Mouse (Mus musculus) kidney, embryonic 15.5 days (tissue): ENCODE measurements around the gene Dnhd1. TPM values are rescaled to one million over a fixed set of nuclear protein-coding genes. Genes with fewer than 3 reads are reported as not detected.

Experiments
- ATAC-seq: fragments of 200-750 bp; cut with Nextera tagmentation; replicated peaks from 2 replicates; pipeline ENCODE4 v1.8.0; 2017; ENCODE audit warnings: moderate TSS enrichment; ENCODE audit not compliant: low FRiP score
- H3K27ac ChIP-seq: fragments of 300-500 bp; sonication (generic); 2 replicates; pipeline ENCODE4 v1.5.1; 2015; ENCODE audit warnings: mild to moderate bottlenecking, inconsistent platforms
- H3K27me3 ChIP-seq: fragments of 300-500 bp; sonication (generic); 2 replicates; pipeline ENCODE4 v1.6.1; 2015; ENCODE audit warnings: inconsistent platforms
- H3K36me3 ChIP-seq: fragments of 300-500 bp; sonication (generic); 2 replicates; pipeline ENCODE4 v1.6.1; 2015; ENCODE audit warnings: inconsistent platforms
- H3K4me1 ChIP-seq: fragments of 300-500 bp; sonication (generic); 2 replicates; pipeline ENCODE4 v1.6.1; 2015; ENCODE audit warnings: inconsistent platforms
- H3K4me2 ChIP-seq: fragments of 300-500 bp; sonication (generic); 2 replicates; pipeline ENCODE4 v1.6.1; 2015; ENCODE audit warnings: moderate library complexity, mild to moderate bottlenecking, inconsistent platforms
- H3K4me3 ChIP-seq: fragments of 300-500 bp; sonication (generic); replicated peaks from 2 replicates; pipeline ENCODE4 v1.5.1; 2015; ENCODE audit warnings: mild to moderate bottlenecking, inconsistent platforms
- H3K9ac ChIP-seq: fragments of 300-500 bp; sonication (generic); 2 replicates; pipeline ENCODE4 v1.6.1; 2015; ENCODE audit warnings: mild to moderate bottlenecking, inconsistent platforms
- H3K9me3 ChIP-seq: fragments of 300-500 bp; sonication (generic); replicated peaks from 2 replicates; pipeline ENCODE4 v1.6.1; 2016; ENCODE audit warnings: inconsistent platforms
- WGBS: fragments of 180-500 bp; shearing (Covaris S2); methylation state at CpG from one replicate; pipeline ENCODE4 v1.1.7; 2015; ENCODE audit warnings: mixed read lengths; 5-methylcytosine and 5-hydroxymethylcytosine counted together
- polyA plus RNA-seq: library from polyadenylated mRNA; unstranded; fragments of >200 nt; fragmentation: Nextera tagmentation; extraction: Ambion mirVana; gene quantifications from 2 replicates; pipeline ENCODE4 v1.2.1, GENCODE M21; 2015

Gene Dnhd1
- polyA plus RNA-seq, 1 experiment from 2014 or later = 1.9 TPM

DNA sequence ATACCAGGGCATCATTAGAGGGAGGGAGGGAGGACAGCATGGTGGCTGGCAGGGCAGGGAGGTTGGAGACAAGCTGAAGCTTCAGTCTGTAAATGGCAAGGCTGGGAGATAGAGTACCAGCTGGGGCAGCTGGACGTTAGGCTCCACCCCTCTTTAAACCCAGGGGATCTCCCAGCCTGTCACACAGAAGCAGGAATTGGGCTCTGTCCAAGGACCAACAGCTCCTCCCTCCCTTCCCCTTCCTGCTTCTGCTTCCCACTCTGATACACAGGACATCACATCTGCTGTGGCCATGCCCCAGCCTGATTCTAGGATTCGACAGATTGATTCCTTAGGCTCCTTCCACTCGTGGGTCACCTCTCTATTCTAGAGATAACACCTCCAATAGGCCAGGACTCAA lies 22.0 kb upstream of the Dnhd1 start:
- Histone ChIP-seq H3K27me3 (no peaks in the 10 kb centered on the region), H3K4me2 (peak overlapping the region; percentile 9; the same call in 1 of the 2 replicates), H3K9me3 (no peaks in the 10 kb centered on the region), H3K27ac (peak overlapping the region; percentile 64), H3K4me3 (no peak overlapping the region), H3K9ac (no peak overlapping the region), H3K36me3 (peaks cover 18% of the 10 kb centered on the region), H3K4me1 (peaks cover 24% of the 10 kb centered on the region)
- 22% methylated on average over 3 of the region's 3 CpGs for WGBS
- peak; percentile 27; the same call in 1 of the 2 replicates for ATAC-seq

DNA sequence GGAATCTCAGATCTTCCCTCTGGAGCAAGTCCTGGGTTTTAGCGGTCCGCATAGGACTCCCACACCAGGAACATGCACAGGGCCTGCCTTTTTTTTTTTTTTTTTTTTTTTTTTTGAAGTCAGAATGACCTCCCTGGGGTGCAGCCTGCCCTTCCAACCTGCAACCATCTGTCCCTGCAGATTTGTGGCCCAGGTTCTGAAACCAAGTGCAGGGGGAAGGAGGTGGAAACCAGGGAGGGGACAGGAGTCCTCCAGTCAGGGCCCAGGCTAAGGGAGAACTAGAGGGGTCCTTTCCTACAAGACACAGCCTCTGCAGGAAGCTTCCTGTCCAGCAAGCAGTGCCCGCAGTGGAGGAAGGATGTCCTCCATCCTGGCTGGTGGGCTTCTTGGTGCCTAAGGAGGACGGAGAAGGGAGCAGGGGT lies 18.1 kb upstream of the Dnhd1 start:
- WGBS = 11% methylated on average over 4 of the region's 4 CpGs
- Histone ChIP-seq H3K4me2 (peak overlapping the region; percentile 83), H3K4me1 (peaks cover 33% of the 10 kb centered on the region), H3K9me3 (no peaks in the 10 kb centered on the region), H3K27me3 (no peaks in the 10 kb centered on the region), H3K4me3 (peak overlapping the region; percentile 91), H3K9ac (peak overlapping the region; percentile 87), H3K27ac (peak overlapping the region; percentile 65; the same call in 1 of the 2 replicates), H3K36me3 (peaks cover 23% of the 10 kb centered on the region)
- no peak; the same call in 1 of the 2 replicates for ATAC-seq

DNA sequence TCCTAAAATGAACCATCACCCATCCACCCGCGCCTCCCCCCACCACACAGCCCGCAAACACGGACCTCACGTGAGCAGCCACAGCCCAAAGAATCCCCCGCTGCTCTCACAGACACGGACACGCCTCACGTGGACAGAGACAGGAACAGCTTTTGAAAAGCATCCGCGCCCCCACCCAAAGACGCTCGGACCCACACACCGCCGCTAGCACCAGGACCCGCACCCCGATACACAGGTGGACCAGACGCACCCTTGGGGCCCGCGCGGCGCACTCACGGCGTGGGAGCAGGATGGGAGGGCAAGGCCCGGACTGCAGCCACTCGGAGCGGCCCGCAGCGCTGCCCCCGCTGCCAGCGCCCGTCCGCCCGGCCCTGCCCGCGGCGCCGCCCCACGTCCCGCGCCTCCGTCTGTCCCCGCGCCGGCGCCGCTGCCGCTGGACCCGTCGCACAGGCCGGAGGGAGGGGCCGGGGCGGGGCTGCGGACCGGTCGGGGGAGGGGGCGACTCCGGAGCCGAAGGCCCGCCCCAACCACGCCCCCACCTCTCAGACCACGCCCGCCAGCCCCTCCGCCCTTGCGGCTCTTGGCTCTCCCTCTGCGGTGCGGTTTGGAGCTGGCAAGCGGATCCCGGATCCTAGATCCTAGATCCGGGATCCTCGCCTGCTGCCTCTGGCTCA lies 17.4 kb upstream of the Dnhd1 start, which contains the start of gene Trim3:
Trim3 (minus strand) TSS at position 445 of the 674 bp plus-strand sequence.
- Histone ChIP-seq H3K4me2 (peak within 1 kb of the TSS; percentile 83), H3K27me3 (no peaks in the 10 kb centered on the region), H3K9ac (peak within 1 kb of the TSS; percentile 87), H3K9me3 (no peaks in the 10 kb centered on the region), H3K36me3 (peaks cover 30% of the 10 kb centered on the region), H3K4me3 (peak within 1 kb of the TSS; percentile 91), H3K27ac (peak within 1 kb of the TSS; percentile 74), H3K4me1 (peaks cover 32% of the 10 kb centered on the region)
- WGBS = 2% methylated on average over 60 of the region's 71 CpGs
- peak; percentile 93 for ATAC-seq

DNA sequence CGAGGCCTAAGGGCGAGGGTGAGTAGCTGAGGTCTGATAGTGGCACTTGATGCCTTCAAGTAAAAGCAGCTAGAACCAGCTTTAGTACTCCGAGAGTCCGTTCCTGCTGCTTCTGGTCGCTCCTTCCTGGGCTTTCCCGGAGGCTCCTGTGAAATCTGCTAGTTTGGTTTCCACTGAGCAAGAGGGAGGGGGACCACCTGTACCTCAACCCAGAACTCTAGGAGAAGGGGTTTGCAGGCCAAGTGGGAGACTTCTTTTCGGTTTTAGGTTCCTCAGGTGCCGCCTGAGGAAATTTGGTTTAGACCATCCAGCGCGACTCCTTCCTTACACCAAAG lies 16.9 kb upstream of the Dnhd1 start:
- H3K9ac ChIP-seq = peak overlapping the region; percentile 87
- H3K9me3 ChIP-seq = no peaks in the 10 kb centered on the region
- H3K4me1 ChIP-seq = peaks cover 30% of the 10 kb centered on the region
- peak overlapping the region; percentile 83 for H3K4me2 ChIP-seq
- peak overlapping the region; percentile 74 for H3K27ac ChIP-seq
- H3K36me3 ChIP-seq = peaks cover 33% of the 10 kb centered on the region
- no peaks in the 10 kb centered on the region for H3K27me3 ChIP-seq
- WGBS = 4% methylated on average over 10 of the region's 10 CpGs
- no peak for ATAC-seq
- peak overlapping the region; percentile 91 for H3K4me3 ChIP-seq

DNA sequence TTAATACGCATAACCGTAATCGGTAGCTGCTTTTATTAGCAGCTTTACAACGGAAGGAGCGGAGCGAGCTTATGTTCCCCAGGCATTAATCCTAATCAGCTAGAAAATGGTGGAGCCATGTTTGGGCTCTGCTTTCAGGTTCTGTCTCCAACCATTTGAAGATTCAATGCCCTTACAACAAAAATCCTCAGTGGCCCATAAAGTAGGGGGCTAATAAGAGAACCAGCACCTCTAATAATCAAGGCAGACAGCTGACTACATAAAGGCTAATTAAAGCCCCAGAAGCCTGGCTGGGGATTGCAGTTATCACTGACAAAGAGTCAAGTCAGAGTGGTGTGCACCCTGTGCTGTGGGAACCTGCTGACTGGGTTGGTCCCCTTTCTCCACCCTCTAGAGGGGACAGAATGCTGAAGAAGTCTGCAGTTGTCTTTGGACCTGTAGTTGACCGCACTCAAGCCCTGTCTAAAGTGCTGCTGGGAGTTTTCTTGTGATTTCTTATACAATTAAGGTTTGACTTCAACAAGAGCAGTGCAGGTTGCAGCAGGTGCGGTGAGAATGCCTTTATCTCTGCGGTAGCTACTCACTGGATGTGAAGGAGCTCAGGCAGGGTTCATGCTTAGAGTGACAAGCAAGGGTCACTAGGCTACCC lies 16.2 kb upstream of the Dnhd1 start:
- WGBS = 54% methylated on average over 9 of the region's 9 CpGs
- Histone ChIP-seq H3K4me3 (peak overlapping the region; percentile 91), H3K4me2 (peak overlapping the region; percentile 83), H3K9ac (peak overlapping the region; percentile 87), H3K36me3 (peaks cover 33% of the 10 kb centered on the region), H3K9me3 (no peaks in the 10 kb centered on the region), H3K27me3 (no peaks in the 10 kb centered on the region), H3K4me1 (peaks cover 29% of the 10 kb centered on the region), H3K27ac (no peak overlapping the region)
- no peak for ATAC-seq

DNA sequence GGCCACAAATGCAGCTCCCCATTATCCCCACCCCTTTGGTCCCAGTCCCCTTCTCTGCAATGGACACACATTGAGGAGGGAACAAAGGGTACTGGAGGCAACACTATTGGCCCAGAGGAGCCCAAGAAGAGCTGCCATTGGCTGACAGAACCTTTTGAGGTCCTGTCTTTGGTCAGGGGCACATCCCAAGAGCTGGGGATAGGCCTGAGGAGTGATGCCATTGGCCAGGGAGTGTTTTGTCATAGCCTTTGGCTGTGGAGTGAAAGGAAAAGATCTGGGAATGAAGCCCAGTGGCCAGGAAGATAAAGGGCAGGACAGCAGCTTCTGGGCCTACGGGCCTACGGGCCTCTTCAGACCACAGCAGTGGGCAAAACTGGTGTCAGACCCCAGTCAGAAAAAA lies 14.9 kb upstream of the Dnhd1 start:
- Histone ChIP-seq H3K36me3 (peaks cover 33% of the 10 kb centered on the region), H3K27ac (no peak overlapping the region), H3K4me1 (peaks cover 30% of the 10 kb centered on the region), H3K9ac (no peak overlapping the region), H3K27me3 (no peaks in the 10 kb centered on the region), H3K4me2 (no peak overlapping the region), H3K4me3 (no peak overlapping the region), H3K9me3 (no peaks in the 10 kb centered on the region)
- ATAC-seq = no peak
- WGBS = 91% methylated on average over 2 of the region's 2 CpGs

DNA sequence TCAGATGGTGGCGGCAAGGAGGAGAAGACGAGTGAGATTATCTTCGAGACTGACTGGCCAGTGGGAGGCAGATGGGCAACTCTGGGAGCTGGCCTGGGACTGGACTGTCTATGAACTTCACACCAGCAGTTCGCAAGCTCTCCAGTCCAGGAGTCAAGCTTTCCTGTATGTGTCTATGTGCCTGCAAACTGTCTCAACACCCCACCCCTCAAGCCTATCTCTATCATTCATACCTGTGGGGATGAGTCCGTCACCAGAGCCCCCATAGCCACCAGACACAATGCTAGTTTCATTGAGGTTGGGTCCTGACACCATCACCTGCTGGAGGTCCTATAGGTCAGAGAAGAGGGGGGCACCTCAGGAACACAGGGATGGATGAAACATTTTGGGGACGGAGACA lies 11.9 kb upstream of the Dnhd1 start:
- Histone ChIP-seq H3K9me3 (no peaks in the 10 kb centered on the region), H3K36me3 (peaks cover 44% of the 10 kb centered on the region), H3K4me1 (peaks cover 35% of the 10 kb centered on the region), H3K4me2 (no peak overlapping the region; the same call in 1 of the 2 replicates), H3K27me3 (no peaks in the 10 kb centered on the region), H3K4me3 (no peak overlapping the region; the same call in 1 of the 2 replicates), H3K9ac (0 out of 2 replicates have a peak overlapping the region, but pooled peaks have one; percentile 5), H3K27ac (no peak overlapping the region)
- 89% methylated on average over 6 of the region's 6 CpGs for WGBS
- no peak for ATAC-seq

DNA sequence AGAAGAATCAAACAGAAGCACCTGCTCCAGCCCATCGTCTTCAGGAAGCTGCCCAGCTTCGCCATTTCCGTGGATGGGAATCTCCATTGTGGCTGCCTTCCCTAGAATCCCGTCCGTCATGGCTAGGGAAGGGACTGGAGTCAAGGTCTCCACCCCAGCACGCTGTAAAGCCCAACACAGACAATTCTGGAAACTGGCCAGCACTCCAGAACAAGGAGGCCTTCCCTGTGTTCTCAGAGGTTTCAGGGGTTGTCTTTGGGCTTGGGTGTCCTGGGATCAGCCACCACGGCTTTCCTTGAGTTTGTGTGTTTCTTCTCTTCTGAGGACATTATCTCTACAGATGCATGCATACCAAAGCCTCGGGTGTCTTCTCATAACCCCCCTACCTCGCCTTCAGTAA lies 11.3 kb upstream of the Dnhd1 start:
- no peaks in the 10 kb centered on the region for H3K9me3 ChIP-seq
- peaks cover 29% of the 10 kb centered on the region for H3K4me1 ChIP-seq
- peak overlapping the region; percentile 84 for H3K4me3 ChIP-seq
- no peak for ATAC-seq
- 67% methylated on average over 9 of the region's 9 CpGs for WGBS
- H3K9ac ChIP-seq = peak overlapping the region; percentile 78
- no peaks in the 10 kb centered on the region for H3K27me3 ChIP-seq
- H3K27ac ChIP-seq = no peak overlapping the region
- H3K4me2 ChIP-seq = peak overlapping the region; percentile 91
- H3K36me3 ChIP-seq = peaks cover 50% of the 10 kb centered on the region

DNA sequence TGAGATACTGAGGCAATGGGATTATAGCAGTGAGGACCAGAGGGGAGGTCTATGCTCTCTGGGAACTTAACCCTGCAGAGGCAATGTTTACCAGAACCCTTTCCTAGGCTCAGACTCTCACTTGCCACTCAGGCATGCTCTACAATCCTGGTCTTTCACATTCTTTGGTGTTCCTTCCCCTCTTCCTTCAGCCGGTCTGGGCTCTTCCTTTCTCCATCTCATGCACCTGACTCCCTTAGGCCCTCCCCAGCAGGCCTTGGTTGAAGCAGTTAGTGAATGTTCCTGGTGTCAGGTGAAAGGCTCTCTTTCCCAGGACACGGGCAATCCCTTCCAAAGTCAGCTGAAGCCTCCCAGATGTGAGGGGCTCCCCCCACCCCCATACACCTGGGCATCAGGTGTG lies 10.9 kb upstream of the Dnhd1 start, which contains the start of gene Timm10b:
Timm10b (plus strand) TSS at position 301 of the 400 bp plus-strand sequence.
- Histone ChIP-seq H3K27ac (peak within 1 kb of the TSS; percentile 93), H3K27me3 (no peaks in the 10 kb centered on the region), H3K4me1 (peaks cover 28% of the 10 kb centered on the region), H3K9ac (peak within 1 kb of the TSS; percentile 78), H3K4me3 (peak within 1 kb of the TSS; percentile 84), H3K9me3 (no peaks in the 10 kb centered on the region), H3K36me3 (peaks cover 50% of the 10 kb centered on the region), H3K4me2 (peak within 1 kb of the TSS; percentile 91)
- no peak for ATAC-seq
- 5% methylated on average over 2 of the region's 2 CpGs for WGBS

DNA sequence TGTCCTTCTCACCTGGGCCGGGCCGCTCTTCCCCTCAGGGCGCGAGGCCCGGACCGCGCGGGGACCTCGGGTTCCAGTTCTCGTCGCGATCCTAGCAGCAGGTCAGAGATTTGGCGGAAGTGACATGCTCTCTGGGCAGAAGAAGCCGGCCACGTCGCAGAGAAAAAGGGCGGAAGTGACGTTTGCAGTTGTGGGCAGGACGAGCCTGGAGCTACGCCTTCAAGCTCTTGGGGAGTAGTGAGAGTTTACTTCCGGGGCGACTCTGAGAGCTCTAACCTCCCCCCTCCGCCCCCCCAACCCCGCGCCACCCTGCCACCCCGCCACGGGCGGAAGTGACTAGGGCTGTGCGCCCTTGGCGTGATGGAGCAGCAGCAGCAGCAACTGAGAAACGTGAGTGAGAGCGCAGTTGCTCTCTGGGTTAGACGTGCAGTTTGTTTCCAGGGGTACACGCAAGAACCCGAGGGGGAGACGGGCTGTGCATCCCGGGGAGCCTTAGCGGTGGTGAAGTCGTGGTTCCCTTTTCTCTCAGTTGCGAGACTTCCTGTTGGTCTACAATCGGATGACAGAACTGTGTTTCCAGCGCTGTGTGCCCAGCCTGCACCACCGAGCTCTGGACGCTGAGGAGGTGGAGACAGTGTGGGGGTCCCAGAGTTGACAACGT lies 10.3 kb upstream of the Dnhd1 start, which contains the start of the genes Arfip2 and Gm45799:
Arfip2 (minus strand) TSS at position 184 of the 661 bp plus-strand sequence.
Gm45799 (plus strand) TSS at position 320 of the 661 bp plus-strand sequence.
- peaks cover 53% of the 10 kb centered on the region for H3K36me3 ChIP-seq
- peak within 1 kb of the TSS; percentile 78 for H3K9ac ChIP-seq
- H3K9me3 ChIP-seq = no peaks in the 10 kb centered on the region
- WGBS = under 1% methylated on average over 45 of the region's 45 CpGs
- no peaks in the 10 kb centered on the region for H3K27me3 ChIP-seq
- H3K4me2 ChIP-seq = peak within 1 kb of the TSS; percentile 91
- peak within 1 kb of the TSS; percentile 84 for H3K4me3 ChIP-seq
- H3K4me1 ChIP-seq = peaks cover 28% of the 10 kb centered on the region
- H3K27ac ChIP-seq = peak within 1 kb of the TSS; percentile 93
- ATAC-seq = peak; percentile 96

DNA sequence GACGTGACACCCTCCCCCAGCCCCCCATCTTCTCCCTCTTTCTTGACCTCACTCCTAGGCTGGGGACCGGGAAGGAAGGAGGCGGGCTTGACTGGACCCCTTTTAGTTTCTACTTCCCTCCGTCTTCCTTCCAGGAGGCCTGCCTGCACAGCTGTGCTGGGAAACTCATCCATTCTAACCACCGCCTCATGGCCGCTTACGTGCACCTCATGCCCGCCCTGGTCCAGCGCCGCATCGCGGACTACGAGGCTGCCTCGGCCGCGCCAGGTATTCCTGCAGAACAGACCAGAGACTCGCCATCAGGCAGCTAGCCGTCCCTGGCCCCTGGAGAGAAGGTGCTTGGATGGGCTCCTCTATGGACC lies 9.8 kb upstream of the Dnhd1 start:
- no peaks in the 10 kb centered on the region for H3K9me3 ChIP-seq

More for the DNA sequence above, 9.8 kb upstream of the Dnhd1 start:
- peaks cover 28% of the 10 kb centered on the region for H3K4me1 ChIP-seq
- H3K27ac ChIP-seq = peak overlapping the region; percentile 93
- ATAC-seq = peak; percentile 27
- peaks cover 49% of the 10 kb centered on the region for H3K36me3 ChIP-seq
- peak overlapping the region; percentile 84 for H3K4me3 ChIP-seq
- H3K27me3 ChIP-seq = no peaks in the 10 kb centered on the region
- peak overlapping the region; percentile 78 for H3K9ac ChIP-seq
- under 1% methylated on average over 18 of the region's 18 CpGs for WGBS
- peak overlapping the region; percentile 91 for H3K4me2 ChIP-seq
